Mouse (Mus musculus): Measurements from ENCODE around the gene Mak.

GRCm38 (mm10) chr13:41128326-41128725 is 48.8 kb upstream of the Mak start:
- TF ChIP-seq CTCF (IDR thresholded peaks at IDR 0.05; ENCODE audit: insufficient read depth, low read length) (no peak), POLR2A (IDR thresholded peaks at IDR 0.05; ENCODE audit: borderline replicate concordance, extremely low read depth, low read depth, low read length) (no peak)

Measured in lung, adult 2 months (tissue).